Mouse (Mus musculus) cortical plate, adult 2 months (tissue): ENCODE results near the gene Tbc1d9b. TPM values are rescaled to one million over a fixed set of nuclear protein-coding genes. Genes with fewer than 3 reads are reported as not detected.
"Not testable (repeated sequence)": the region's sequence is repeated elsewhere in the genome, so short reads cannot be mapped to it uniquely, and the experiment has no call there.

Experiments used
- H3K27ac ChIP-seq: fragments of 200-500 bp; 2 replicates; pipeline ENCODE4 v1.5.1; 2012; ENCODE audit warnings: low read length, control low read depth, inconsistent platforms; ENCODE audit not compliant: insufficient read depth
- H3K4me1 ChIP-seq: fragments of 200-500 bp; 2 replicates; pipeline ENCODE4 v1.6.1; 2011; ENCODE audit warnings: low read length; ENCODE audit not compliant: control insufficient read depth, insufficient read depth
- H3K4me3 ChIP-seq: fragments of 200-500 bp; 2 replicates; pipeline ENCODE4 v1.5.1; 2011; ENCODE audit warnings: mild to moderate bottlenecking, low read length, control low read depth; ENCODE audit not compliant: insufficient read depth
- CTCF ChIP-seq: fragments of 200-500 bp; IDR thresholded peaks from 2 replicates; pipeline ENCODE4 v1.5.1; 2011; ENCODE audit warnings: mild to moderate bottlenecking, control low read depth, low read length; ENCODE audit not compliant: insufficient read depth; ENCODE audit errors: extremely low read depth
- POLR2A ChIP-seq: fragments of 200-500 bp; IDR thresholded peaks from 2 replicates; pipeline ENCODE4 v1.6.1; 2011; ENCODE audit warnings: mild to moderate bottlenecking, low read length, control low read depth; ENCODE audit not compliant: insufficient read depth; ENCODE audit errors: extremely low read depth
- polyA plus RNA-seq: library from polyadenylated mRNA; depleted of rRNA; stranded (reverse); fragments of >200 nt; gene quantifications from 2 replicates; pipeline ENCODE4 v1.2.3, GENCODE M21; 2012

Gene Tbc1d9b
- polyA plus RNA-seq, 1 experiment, result 188 TPM

- Histone ChIP-seq H3K27ac (no peak overlapping the region), H3K4me3 (no peak overlapping the region), H3K4me1 (peaks cover 4% of the 10 kb centered on the region; the same call in 1 of the 2 replicates)
- TF ChIP-seq CTCF (no peak), POLR2A (no peak)
Observed at GRCm38 (mm10) chr11:50100548-50101307, 30.5 kb upstream of the Tbc1d9b start.

GRCm38 (mm10) chr11:50101962-50102361, 29.2 kb upstream of the Tbc1d9b start:
- not testable (repeated sequence) for H3K4me3 ChIP-seq, H3K4me1 ChIP-seq, H3K27ac ChIP-seq

GRCm38 (mm10) chr11:50104016-50104415, 27.2 kb upstream of the Tbc1d9b start:
- no peak overlapping the region for H3K27ac ChIP-seq
- TF ChIP-seq CTCF, result no peak
- no peak for TF ChIP-seq POLR2A
- no peak overlapping the region for H3K4me3 ChIP-seq
- H3K4me1 ChIP-seq, result peaks cover 5% of the 10 kb centered on the region; the same call in 1 of the 2 replicates

- Histone ChIP-seq H3K4me3 (no peak overlapping the region), H3K27ac (no peak overlapping the region)
Observed at GRCm38 (mm10) chr11:50105237-50105636, 26.0 kb upstream of the Tbc1d9b start.

GRCm38 (mm10) chr11:50106024-50106423, 25.2 kb upstream of the Tbc1d9b start:
- Histone ChIP-seq H3K27ac (no peak overlapping the region), H3K4me3 (no peak overlapping the region), H3K4me1 (peaks cover 5% of the 10 kb centered on the region)
- TF ChIP-seq CTCF, result no peak
- TF ChIP-seq POLR2A, result no peak

More at GRCm38 (mm10) chr11:50105237-50105636, 26.0 kb upstream of the Tbc1d9b start:
- H3K4me1 ChIP-seq, result peaks cover 5% of the 10 kb centered on the region
- no peak for TF ChIP-seq CTCF

GRCm38 (mm10) chr11:50108823-50109244, 22.4 kb upstream of the Tbc1d9b start:
- no peak overlapping the region for H3K27ac ChIP-seq
- H3K4me1 ChIP-seq, result peaks cover 5% of the 10 kb centered on the region
- no peak for TF ChIP-seq CTCF
- TF ChIP-seq POLR2A, result no peak
- no peak overlapping the region for H3K4me3 ChIP-seq

- H3K27ac ChIP-seq, result no peak overlapping the region
- peaks cover under 1% of the 10 kb centered on the region for H3K4me1 ChIP-seq
- no peak overlapping the region for H3K4me3 ChIP-seq
- TF ChIP-seq CTCF (peak; percentile 72), POLR2A (no peak)
Observed at GRCm38 (mm10) chr11:50114329-50114728, 16.9 kb upstream of the Tbc1d9b start.

- no peak overlapping the region for H3K27ac ChIP-seq
- TF ChIP-seq CTCF (no peak), POLR2A (no peak)
- no peak overlapping the region for H3K4me3 ChIP-seq
Observed at GRCm38 (mm10) chr11:50122631-50123081, 8.5 kb upstream of the Tbc1d9b start.

GRCm38 (mm10) chr11:50127781-50128180, 3.4 kb upstream of the Tbc1d9b start:
- Histone ChIP-seq H3K4me1 (peaks cover 5% of the 10 kb centered on the region), H3K4me3 (no peak overlapping the region)

More at GRCm38 (mm10) chr11:50122631-50123081, 8.5 kb upstream of the Tbc1d9b start:
- no peaks in the 10 kb centered on the region for H3K4me1 ChIP-seq

GRCm38 (mm10) chr11:50131801-50132201, 605 bp downstream of the Tbc1d9b start:
- Histone ChIP-seq H3K27ac (peak overlapping the region; percentile 74), H3K4me1 (peaks cover 5% of the 10 kb centered on the region), H3K4me3 (peak overlapping the region; percentile 95)
- TF ChIP-seq CTCF (no peak), POLR2A (no peak)

More at GRCm38 (mm10) chr11:50127781-50128180, 3.4 kb upstream of the Tbc1d9b start:
- no peak for TF ChIP-seq CTCF
- TF ChIP-seq POLR2A, result no peak
- H3K27ac ChIP-seq, result no peak overlapping the region
